Mouse (Mus musculus): ENCODE measurements at regions not wholly inside any gene's neighbourhood (a gene's known extent, or its start where the extent isn't known, plus 50 kb on each side); places are given as distances from the start of the nearest gene placed in this dataset.

- no peaks in the 10 kb centered on the region for H3K36me3 ChIP-seq
- no peak overlapping the region for H3K9ac ChIP-seq
- ATAC-seq (ENCODE audit: low read depth) (peak; percentile 64), DNase-seq (no peak)
- no peak overlapping the region; the same call in 1 of the 2 replicates for H3K27ac ChIP-seq
- H3K9me3 ChIP-seq (replicated peaks) = no peaks in the 10 kb centered on the region
- H3K4me2 ChIP-seq = no peak overlapping the region
- no peak overlapping the region for H3K4me3 ChIP-seq (replicated peaks)
- H3K27me3 ChIP-seq = no peaks in the 10 kb centered on the region
- H3K4me1 ChIP-seq (replicated peaks) = 0 out of 2 replicates have a peak, but pooled peaks cover 5% of the 10 kb centered on the region
- 35% methylated on average over 9 of the region's 9 CpGs for WGBS (ENCODE audit: insufficient replicate concordance)
Observed at GRCm38 (mm10) chr13:113442169-113442568, 149.2 kb downstream of the BC067074 start.

DNA sequence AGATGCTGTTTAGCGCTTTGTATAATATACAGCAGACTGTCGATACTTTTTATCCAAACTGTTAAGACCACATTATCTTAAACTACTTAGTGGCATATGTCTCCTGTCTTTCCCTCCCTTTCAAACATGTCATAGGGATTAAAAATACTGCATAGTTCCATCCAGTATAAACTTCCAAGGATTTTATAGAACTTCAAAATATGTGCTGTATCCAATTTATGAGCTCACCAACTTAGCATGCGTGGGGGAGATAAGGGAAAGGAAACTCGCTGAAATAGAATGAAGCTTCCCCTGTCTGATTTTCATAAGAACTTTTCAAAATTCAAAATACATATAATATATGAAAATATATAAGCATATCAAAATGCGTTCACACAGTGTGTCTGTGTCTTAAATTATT, 147.2 kb downstream of the BC067074 start:
- WGBS (ENCODE audit: insufficient replicate concordance) = 66% methylated on average over 5 of the region's 5 CpGs
- ATAC-seq (ENCODE audit: low read depth) (no peak), DNase-seq (no peak)
- no peak overlapping the region for H3K4me2 ChIP-seq
- no peaks in the 10 kb centered on the region for H3K36me3 ChIP-seq
- no peak overlapping the region for H3K27ac ChIP-seq
- no peaks in the 10 kb centered on the region for H3K9me3 ChIP-seq (replicated peaks)
- H3K27me3 ChIP-seq = no peaks in the 10 kb centered on the region
- no peaks in the 10 kb centered on the region for H3K4me1 ChIP-seq (replicated peaks)
- no peak overlapping the region for H3K4me3 ChIP-seq (replicated peaks)
- no peak overlapping the region for H3K9ac ChIP-seq

DNA sequence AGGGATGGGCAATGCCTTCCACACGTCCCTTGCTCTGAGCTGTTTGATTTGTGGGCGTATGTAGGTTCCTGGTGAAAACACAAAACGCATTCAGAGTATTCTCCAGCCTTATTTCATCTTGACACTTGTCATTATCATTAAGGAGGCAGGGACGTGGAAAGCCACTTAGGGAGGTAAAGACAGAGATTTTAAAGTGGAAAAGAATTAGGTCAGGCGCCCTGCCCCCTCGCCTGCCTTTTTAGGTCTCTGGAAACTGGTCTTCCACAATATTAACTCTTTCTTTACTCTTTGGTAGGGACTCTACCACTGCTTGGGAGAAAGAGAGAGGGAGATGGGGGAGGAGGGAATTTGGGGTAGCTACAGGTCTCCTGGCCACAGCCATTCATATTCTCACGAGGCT, 146.6 kb downstream of the BC067074 start:
- Histone ChIP-seq H3K4me1 (replicated peaks) (no peaks in the 10 kb centered on the region), H3K9ac (no peak overlapping the region), H3K4me3 (replicated peaks) (no peak overlapping the region), H3K9me3 (replicated peaks) (no peaks in the 10 kb centered on the region), H3K36me3 (no peaks in the 10 kb centered on the region), H3K27me3 (no peaks in the 10 kb centered on the region), H3K27ac (no peak overlapping the region), H3K4me2 (no peak overlapping the region)
- WGBS (ENCODE audit: insufficient replicate concordance) = 34% methylated on average over 7 of the region's 7 CpGs
- ATAC-seq (ENCODE audit: low read depth) (no peak), DNase-seq (no peak)

DNA sequence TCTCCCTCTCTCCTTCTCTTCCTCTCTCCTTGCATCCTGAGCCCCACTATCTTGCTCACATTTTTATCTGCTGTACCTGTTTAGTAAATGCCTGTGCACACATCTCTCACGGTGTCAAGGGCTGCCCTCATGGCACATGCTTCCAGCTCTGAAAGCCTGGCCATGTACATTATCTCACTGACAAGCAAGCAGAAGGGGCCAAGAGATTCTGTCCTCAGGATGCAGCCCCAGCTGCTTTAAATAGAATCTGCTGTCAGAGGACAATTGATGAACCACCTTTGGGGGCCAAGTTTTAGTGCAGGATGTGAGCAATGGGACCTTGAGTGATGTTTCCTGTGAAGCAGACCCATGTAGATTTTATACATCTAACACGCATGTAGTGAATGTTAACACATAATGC, 145.9 kb downstream of the BC067074 start:
- 19% methylated on average over 2 of the region's 2 CpGs for WGBS (ENCODE audit: insufficient replicate concordance)
- H3K4me2 ChIP-seq = no peak overlapping the region
- no peak for ATAC-seq (ENCODE audit: low read depth)
- no peaks in the 10 kb centered on the region for H3K4me1 ChIP-seq (replicated peaks)
- no peak overlapping the region for H3K4me3 ChIP-seq (replicated peaks)
- DNase-seq = no peak
- no peaks in the 10 kb centered on the region for H3K36me3 ChIP-seq
- H3K27me3 ChIP-seq = no peaks in the 10 kb centered on the region
- no peaks in the 10 kb centered on the region for H3K9me3 ChIP-seq (replicated peaks)
- H3K27ac ChIP-seq = no peak overlapping the region
- H3K9ac ChIP-seq = no peak overlapping the region

DNA sequence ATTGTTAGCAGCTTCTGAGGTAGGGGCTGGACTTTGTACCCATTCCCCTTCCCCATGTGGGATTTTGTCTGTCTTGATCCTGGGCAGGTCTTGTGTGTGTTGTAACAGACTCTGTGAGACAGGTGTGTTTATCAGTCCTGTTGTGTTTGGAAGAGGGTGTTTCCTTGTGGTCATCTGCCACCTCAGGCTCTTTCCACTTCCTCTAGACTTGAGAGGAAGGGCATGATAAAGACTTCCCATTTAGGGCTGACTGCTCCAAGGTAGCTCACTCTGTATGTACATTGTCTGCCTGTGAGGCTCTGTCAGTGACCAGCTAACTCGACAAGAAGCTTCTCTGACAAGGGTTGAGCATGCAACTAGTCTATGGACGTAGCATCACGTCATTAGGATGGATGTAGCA, 143.3 kb downstream of the BC067074 start:
- no peak for DNase-seq
- Histone ChIP-seq H3K27me3 (no peaks in the 10 kb centered on the region), H3K27ac (no peak overlapping the region), H3K4me2 (no peak overlapping the region), H3K4me1 (replicated peaks) (no peaks in the 10 kb centered on the region), H3K9me3 (replicated peaks) (no peaks in the 10 kb centered on the region), H3K36me3 (no peaks in the 10 kb centered on the region), H3K9ac (no peak overlapping the region), H3K4me3 (replicated peaks) (no peak overlapping the region)
- ATAC-seq (ENCODE audit: low read depth) = no peak
- 49% methylated on average over 3 of the region's 3 CpGs for WGBS (ENCODE audit: insufficient replicate concordance)

DNA sequence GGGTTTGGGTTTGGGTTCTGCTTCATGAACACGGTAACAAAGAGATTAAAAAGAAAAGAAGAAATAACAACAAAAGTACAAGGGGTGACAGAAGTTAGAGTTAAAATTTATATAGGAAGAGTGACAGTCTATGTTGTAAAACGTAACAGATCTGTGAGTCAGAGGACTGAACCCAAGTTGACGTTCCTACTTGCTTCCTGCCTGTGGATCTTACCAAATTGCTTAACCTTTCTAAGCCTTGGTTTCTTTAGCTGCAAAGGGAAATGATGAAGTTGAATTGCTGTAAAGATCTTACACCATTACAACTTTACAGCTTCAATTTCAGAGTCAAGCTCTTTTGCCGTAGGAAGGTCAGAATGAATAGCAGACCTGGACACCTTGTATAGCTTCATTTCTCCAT, 142.2 kb downstream of the BC067074 start:
- 52% methylated on average over 4 of the region's 4 CpGs for WGBS (ENCODE audit: insufficient replicate concordance)

GRCm38 (mm10) chr13:113433456-113433855, 140.5 kb downstream of the BC067074 start:
- WGBS (ENCODE audit: insufficient replicate concordance) = 27% methylated on average over 5 of the region's 5 CpGs
- no peak overlapping the region for H3K4me3 ChIP-seq (replicated peaks)
- H3K27me3 ChIP-seq = no peaks in the 10 kb centered on the region
- no peak overlapping the region for H3K4me2 ChIP-seq
- no peaks in the 10 kb centered on the region for H3K36me3 ChIP-seq
- no peak overlapping the region for H3K9ac ChIP-seq
- H3K4me1 ChIP-seq (replicated peaks) = no peaks in the 10 kb centered on the region
- no peaks in the 10 kb centered on the region for H3K9me3 ChIP-seq (replicated peaks)
- no peak for DNase-seq
- no peak overlapping the region for H3K27ac ChIP-seq
- ATAC-seq (ENCODE audit: low read depth) = no peak

More for the DNA sequence above, 142.2 kb downstream of the BC067074 start:
- H3K9ac ChIP-seq = no peak overlapping the region
- no peak for ATAC-seq (ENCODE audit: low read depth)
- no peaks in the 10 kb centered on the region for H3K36me3 ChIP-seq
- DNase-seq = no peak
- no peaks in the 10 kb centered on the region for H3K4me1 ChIP-seq (replicated peaks)
- no peak overlapping the region for H3K4me2 ChIP-seq
- H3K4me3 ChIP-seq (replicated peaks) = no peak overlapping the region
- H3K27me3 ChIP-seq = no peaks in the 10 kb centered on the region
- H3K9me3 ChIP-seq (replicated peaks) = no peaks in the 10 kb centered on the region
- H3K27ac ChIP-seq = no peak overlapping the region

DNA sequence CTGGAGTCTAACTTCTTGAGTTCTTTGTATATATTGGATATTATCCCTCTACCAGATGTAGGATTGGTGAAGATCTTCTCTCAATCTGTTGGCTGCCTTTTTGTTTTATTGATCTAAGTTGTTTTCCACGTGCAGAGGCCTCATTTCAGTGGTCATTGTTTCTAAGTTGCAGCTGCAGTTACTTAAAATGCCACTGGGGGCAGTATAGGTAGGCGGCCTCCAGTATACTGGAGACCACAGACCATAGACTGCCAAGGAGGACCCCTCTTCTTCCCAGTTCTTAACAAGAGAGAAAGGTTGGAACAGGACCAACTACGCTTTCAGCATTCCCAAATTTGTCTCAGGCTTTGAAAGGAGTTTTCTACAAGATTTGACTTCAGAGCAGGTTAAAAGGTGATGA, 136.7 kb downstream of the BC067074 start:
- DNase-seq (no peak), ATAC-seq (ENCODE audit: low read depth) (no peak)
- no peaks in the 10 kb centered on the region for H3K9me3 ChIP-seq (replicated peaks)
- 33% methylated on average over 3 of the region's 3 CpGs for WGBS (ENCODE audit: insufficient replicate concordance)
- H3K36me3 ChIP-seq = no peaks in the 10 kb centered on the region
- no peaks in the 10 kb centered on the region for H3K4me1 ChIP-seq (replicated peaks)
- H3K9ac ChIP-seq = no peak overlapping the region
- no peak overlapping the region for H3K27ac ChIP-seq
- H3K4me3 ChIP-seq (replicated peaks) = no peak overlapping the region
- no peaks in the 10 kb centered on the region for H3K27me3 ChIP-seq
- H3K4me2 ChIP-seq = no peak overlapping the region
